Mouse (Mus musculus): ENCODE results near the gene Gm5799. TPM values are rescaled to one million over a fixed set of nuclear protein-coding genes. Genes with fewer than 3 reads are reported as not detected.
"Not testable (repeated sequence)": the region's sequence is repeated elsewhere in the genome, so short reads cannot be mapped to it uniquely, and the experiment has no call there.

The Gm5799 gene
- total RNA-seq (2021) = under 1 TPM in 1 of 2 experiments, not detected in 1; 0.35 TPM
- long read RNA-seq, experiment 1 = 0 reads
- long read RNA-seq, experiment 2 = 0 reads

DNA sequence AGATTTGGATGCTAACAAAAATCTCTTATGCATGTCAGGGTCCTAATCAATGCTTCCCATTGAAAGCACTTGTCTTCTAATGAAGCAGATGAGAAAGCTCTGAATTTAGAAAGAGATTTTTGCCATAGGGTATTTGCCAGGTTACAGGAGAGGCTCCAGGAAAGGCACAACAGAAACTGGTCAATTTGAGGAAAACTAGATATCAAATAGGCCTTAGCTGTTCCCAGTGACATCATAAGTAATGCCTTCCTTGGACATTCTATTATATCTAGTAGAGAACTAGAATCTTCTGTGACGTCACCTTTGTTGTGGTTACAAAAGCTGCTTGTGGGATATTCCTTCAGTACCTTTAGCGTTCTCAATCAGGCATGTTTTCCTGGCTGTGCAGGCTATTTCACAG is at the start of gene Gm5799:
Gene Gm5799, plus strand, starts transcription at position 301 of the 400 bp plus-strand sequence.
- DNase-seq (ENCODE audit: low spot score in 2 of 2) = not testable (repeated sequence)

DNA sequence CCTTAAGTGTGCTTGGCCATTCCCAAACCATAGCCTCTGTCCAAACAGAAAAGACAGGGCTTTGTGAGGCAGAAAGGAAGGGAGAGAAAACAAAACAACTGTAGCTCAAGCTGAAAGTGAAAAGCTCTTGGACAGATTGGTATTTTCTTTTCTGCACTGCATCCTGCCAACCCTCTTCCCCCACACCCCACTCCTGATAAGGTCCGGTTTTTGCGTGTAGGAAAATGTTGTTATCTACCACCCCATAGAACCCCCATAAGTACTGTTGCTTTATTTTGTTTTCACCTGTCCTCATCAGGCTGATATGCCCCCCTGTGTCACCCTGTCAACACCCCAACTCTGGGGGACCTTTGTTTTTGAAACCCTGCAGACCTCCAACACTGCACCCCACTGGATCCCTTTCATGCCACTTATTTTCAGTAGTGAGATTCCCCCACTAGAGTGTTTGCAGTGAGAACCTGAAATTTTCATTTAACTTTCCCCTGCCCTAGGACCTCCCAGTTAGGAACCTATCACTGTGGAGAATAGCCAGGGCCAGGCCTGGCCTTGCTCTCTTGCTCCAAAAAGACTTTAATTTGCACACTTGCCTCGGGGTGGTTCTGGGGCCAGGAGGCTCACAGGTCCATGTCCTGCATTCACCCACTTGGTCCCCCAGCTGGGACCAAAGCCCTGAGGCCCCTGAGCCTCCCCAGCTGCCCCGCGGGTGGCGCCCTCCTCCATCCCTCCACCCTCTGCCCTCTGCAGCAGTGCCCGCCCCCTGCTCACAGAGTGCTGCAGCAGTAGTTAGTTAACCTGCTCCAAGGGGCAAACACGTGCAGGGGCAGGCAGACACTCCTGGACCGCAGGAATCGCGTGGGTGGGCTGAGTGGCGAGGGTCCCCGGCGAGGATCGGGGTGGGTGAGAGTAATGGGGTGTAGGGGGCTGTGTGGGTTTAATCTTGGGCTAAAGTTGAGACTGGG is 12.0 kb upstream of the Gm5799 start:
- not testable (repeated sequence) for DNase-seq (ENCODE audit: low spot score in 2 of 2)

DNA sequence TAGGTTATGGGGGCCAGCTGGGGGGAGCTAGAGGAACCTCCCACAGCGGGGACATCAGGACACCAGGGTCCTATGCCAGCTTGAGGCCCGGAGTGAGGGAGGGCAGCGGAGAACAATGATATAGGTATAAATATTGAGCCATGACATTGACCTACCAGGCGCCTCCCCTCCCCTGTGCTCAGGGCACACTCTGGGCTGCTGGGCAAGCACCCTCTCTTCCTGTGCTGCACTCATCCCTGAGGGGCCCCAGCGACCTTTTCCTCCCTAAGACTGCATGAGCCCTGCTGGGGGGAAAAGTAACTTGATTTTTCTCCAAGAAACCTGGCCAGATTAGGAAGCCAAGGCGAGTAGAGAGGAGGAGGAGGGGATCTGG is 11.4 kb upstream of the Gm5799 start:
- DNase-seq (ENCODE audit: low spot score in 2 of 2) = not testable (repeated sequence)

DNA sequence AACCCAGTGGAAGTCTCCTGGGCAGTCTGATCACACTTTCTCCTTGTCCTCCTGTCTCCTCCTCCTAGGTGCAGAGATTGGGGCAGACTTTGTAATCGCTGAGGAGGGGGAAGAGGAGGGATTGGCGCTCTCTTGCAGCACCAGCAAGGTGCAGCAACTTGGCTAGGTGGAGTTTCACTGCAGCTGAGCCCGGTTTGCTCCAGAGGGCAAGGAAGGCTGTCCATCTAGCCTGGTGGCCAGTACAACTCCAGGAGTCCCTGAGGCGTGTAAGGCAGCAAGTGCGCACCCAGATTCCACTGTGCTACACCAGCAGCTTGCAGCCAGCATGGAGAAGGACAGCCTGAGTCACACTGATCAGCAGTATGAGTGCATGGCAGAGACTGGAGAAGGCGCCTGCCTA is 11.0 kb upstream of the Gm5799 start:
- not testable (repeated sequence) for DNase-seq (ENCODE audit: low spot score in 2 of 2)

DNA sequence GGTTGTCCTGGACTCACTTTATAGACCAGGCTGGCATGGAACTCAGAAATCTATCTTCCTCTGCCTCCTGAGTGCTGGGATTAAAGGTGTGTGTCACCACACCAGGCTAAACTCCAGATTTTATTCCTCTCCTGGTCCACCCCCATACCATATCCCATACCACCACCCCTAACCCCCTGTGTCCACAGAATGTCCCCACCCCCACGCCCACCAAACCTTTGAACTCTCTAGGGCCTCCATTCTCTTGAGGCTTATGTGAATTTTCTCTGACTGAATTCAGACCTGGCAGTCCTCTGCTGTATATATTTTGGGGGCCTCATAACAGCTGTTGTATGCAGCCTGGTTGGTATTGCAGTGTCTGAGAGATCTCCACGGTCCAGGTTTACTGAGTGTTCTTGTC is 5.2 kb upstream of the Gm5799 start:
- DNase-seq (ENCODE audit: low spot score in 2 of 2) = not testable (repeated sequence)

DNA sequence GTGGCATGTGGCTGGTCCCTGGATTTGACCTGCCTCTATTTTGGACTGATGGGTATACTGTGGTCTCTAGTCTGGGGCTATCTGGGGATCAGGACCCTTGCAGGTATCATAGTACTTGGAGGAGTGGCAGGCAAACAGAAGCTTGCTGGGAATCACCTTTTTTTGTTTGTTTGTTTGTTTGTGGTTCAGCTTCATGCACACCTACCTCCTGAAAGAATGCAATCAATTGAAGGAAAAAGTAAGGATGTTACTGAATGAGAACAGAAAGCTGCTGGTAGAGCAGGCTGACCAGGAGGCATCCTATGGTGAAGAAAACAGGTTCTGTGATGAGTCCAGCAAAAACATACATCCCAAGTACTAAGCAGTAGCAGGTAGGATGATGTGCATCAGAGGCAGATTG is 2.9 kb downstream of the Gm5799 start:
- not testable (repeated sequence) for DNase-seq (ENCODE audit: low spot score in 2 of 2)

DNA sequence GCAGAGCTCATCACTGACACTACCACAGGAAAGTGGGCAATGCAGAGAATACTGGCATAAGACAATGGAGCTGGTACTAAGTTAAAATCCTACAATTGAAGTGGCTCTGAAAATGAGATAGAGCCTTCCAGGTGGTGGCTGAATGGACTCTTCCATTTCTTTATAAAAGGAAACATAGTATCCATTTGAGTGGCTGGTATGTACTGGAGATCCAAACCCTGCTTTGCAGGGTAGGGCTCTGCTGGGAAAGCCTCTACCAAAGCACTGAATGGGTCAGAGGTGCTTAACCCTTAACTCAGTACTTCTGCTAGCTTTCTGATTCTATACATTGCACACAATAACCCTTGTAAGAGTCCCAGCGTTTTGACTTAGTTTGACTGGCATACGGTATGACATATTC is 8.9 kb downstream of the Gm5799 start:
- DNase-seq (ENCODE audit: low spot score in 2 of 2) = not testable (repeated sequence)

DNA sequence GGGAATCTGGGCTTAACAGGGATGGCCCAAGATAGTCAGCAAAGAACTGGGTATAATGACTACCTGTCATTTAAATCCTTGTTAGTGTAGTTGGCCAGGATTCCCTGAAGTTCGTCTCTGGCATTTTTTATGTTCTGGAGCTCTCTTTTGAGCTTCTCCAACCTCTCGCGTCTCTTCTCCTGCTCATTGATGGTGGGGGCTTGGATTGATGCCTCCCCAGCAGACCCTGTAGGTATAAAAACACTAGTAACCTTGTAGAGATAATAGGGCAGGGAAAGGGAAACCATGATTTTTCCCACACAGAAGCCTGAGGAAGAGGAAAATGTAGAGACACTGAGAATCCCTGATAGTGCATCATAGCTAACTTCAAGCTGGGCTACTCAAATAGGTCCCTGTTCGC is 34.6 kb downstream of the Gm5799 start:
- not testable (repeated sequence) for DNase-seq (ENCODE audit: low spot score in 2 of 2)

DNA sequence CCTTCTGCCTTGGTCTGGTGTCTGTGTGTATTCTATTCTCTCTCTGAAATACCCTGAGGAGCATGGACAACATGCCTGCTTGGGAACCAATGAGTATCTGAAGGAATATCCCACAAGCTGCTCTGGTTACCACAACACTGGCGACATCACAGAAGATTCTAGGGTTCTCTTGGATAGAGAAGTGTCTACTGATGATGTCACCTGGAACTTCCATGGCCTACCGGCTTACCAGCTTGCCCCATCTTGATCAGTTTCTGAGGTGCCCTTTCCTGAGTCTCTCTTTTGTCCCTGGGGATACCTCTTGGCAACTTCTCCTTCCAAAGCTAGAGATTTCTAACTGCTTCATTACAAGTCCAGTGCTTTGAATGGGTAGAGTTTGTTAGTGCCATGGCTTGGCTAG is 35.7 kb downstream of the Gm5799 start, which contains the start of gene Gm17654:
Gene Gm17654, minus strand, starts transcription at position 101 of the 400 bp plus-strand sequence.
- not testable (repeated sequence) for DNase-seq (ENCODE audit: low spot score in 2 of 2)

Other genes with a start within 250 kb of the Gm5799 start
- not detected for gene Gm8127, start 249.7 kb upstream of the Gm5799 start, total RNA-seq (2021)
- under 1 TPM in 1 of 2 experiments, not detected in 1; 0.59 TPM for gene 1700001F09Rik, start 195.8 kb upstream of the Gm5799 start, total RNA-seq (2021)
- not detected for gene Gm8138, start 127.2 kb upstream of the Gm5799 start, total RNA-seq (2021)
- not detected for gene Gm17654, start 35.6 kb downstream of the Gm5799 start, total RNA-seq (2021)
- not detected for gene Gm10375, start 64.4 kb downstream of the Gm5799 start, total RNA-seq (2021)
- not detected for gene Gm8165, start 133.6 kb downstream of the Gm5799 start, total RNA-seq (2021)
- 1 to 10 TPM; 1.2 to 1.6 TPM for gene Gm7324, start 154.3 kb downstream of the Gm5799 start, total RNA-seq (2021)
- not detected for gene Gm16506, start 183.9 kb downstream of the Gm5799 start, total RNA-seq (2021)
- not detected for gene Gm6526, start 204.3 kb downstream of the Gm5799 start, total RNA-seq (2021)
- gene Gm8180, start 241.2 kb downstream of the Gm5799 start, total RNA-seq (2021) = not detected

Data from left cerebral cortex, adult 18-20 months (tissue).